Mouse (Mus musculus) hindbrain, embryonic 12.5 days (tissue): ENCODE measurements at regions not wholly inside any gene's neighbourhood (a gene's known extent, or its start where the extent isn't known, plus 50 kb on each side); places are given as distances from the start of the nearest gene placed in this dataset.

Experiments
- ATAC-seq: fragments of 200-750 bp; cut with Nextera tagmentation; 2 replicates; pipeline ENCODE4 v1.8.0; 2017; ENCODE audit warnings: moderate TSS enrichment; ENCODE audit not compliant: low FRiP score
- H3K27ac ChIP-seq: fragments of 300-500 bp; sonication (generic); 2 replicates; pipeline ENCODE4 v1.5.1; 2016; ENCODE audit warnings: mild to moderate bottlenecking
- H3K27me3 ChIP-seq: fragments of 300-500 bp; sonication (generic); 2 replicates; pipeline ENCODE4 v1.6.1; 2016; ENCODE audit warnings: mild to moderate bottlenecking
- H3K36me3 ChIP-seq: fragments of 300-500 bp; sonication (generic); 2 replicates; pipeline ENCODE4 v1.6.1; 2016; ENCODE audit warnings: mild to moderate bottlenecking
- H3K4me1 ChIP-seq: fragments of 300-500 bp; sonication (generic); 2 replicates; pipeline ENCODE4 v1.6.1; 2016
- H3K4me2 ChIP-seq: fragments of 300-500 bp; sonication (generic); replicated peaks from 2 replicates; pipeline ENCODE4 v1.6.1; 2016; ENCODE audit warnings: mild to moderate bottlenecking
- H3K4me3 ChIP-seq: fragments of 300-500 bp; sonication (generic); 2 replicates; pipeline ENCODE4 v1.5.1; 2016; ENCODE audit warnings: mild to moderate bottlenecking
- H3K9ac ChIP-seq: fragments of 300-500 bp; sonication (generic); 2 replicates; pipeline ENCODE4 v1.6.1; 2016; ENCODE audit warnings: mild to moderate bottlenecking, moderate library complexity
- H3K9me3 ChIP-seq: fragments of 300-500 bp; sonication (generic); replicated peaks from 2 replicates; pipeline ENCODE4 v1.6.1; 2016; ENCODE audit warnings: mild to moderate bottlenecking
- WGBS: fragments of 180-500 bp; shearing (Covaris S2); methylation state at CpG from one replicate; pipeline ENCODE4 v1.1.7; 2016; 5-methylcytosine and 5-hydroxymethylcytosine counted together

DNA sequence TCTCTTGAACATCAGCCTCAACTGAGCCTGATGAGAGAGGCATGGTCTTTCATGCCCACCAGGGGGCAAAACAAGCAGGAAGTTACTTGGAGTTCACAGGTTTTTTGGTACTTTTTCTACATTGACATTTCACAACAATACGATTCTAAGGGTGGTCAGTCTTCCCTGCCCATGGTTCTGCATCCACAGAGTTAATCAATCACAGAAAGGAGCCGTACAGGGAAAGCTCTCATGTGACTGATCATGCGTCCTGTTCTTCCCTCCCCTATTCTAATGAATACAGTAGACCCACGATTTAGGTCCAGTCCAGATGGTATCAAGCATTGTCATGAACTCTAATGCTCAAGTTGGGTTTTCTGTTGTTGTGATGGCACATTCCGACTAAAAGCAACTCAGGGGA, 115.6 kb upstream of the Cyyr1 start:
- Histone ChIP-seq H3K36me3 (no peaks in the 10 kb centered on the region), H3K9ac (no peak overlapping the region), H3K27ac (no peak overlapping the region), H3K4me3 (no peak overlapping the region), H3K27me3 (no peaks in the 10 kb centered on the region), H3K9me3 (no peaks in the 10 kb centered on the region), H3K4me2 (no peak overlapping the region), H3K4me1 (no peaks in the 10 kb centered on the region)
- ATAC-seq = no peak
- 76% methylated on average over 5 of the region's 5 CpGs for WGBS

DNA sequence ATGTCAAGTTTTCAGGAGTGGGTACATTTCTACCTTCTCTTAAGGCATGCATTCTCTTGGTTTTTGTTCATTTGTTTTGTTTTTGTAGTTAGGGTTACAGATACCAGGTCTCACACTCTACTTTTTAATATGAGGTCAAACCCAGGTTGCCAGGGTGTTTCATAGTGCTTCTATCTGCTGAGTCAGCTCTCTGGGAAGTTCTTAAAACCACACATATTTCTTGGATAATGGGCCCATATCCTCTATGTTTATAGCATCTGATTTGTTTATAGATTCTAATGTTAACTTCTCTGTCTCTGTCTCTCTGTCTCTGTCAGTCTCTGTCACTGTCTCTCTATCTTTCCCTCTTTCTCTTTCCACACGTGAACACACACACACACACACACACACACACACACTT, 114.6 kb upstream of the Cyyr1 start:
- Histone ChIP-seq H3K9ac (no peak overlapping the region), H3K36me3 (no peaks in the 10 kb centered on the region), H3K4me1 (no peaks in the 10 kb centered on the region), H3K27ac (no peak overlapping the region), H3K4me2 (no peak overlapping the region), H3K27me3 (no peaks in the 10 kb centered on the region), H3K4me3 (no peak overlapping the region), H3K9me3 (no peaks in the 10 kb centered on the region)
- WGBS = 60% methylated on average over 1 of the region's 1 CpGs
- no peak for ATAC-seq

DNA sequence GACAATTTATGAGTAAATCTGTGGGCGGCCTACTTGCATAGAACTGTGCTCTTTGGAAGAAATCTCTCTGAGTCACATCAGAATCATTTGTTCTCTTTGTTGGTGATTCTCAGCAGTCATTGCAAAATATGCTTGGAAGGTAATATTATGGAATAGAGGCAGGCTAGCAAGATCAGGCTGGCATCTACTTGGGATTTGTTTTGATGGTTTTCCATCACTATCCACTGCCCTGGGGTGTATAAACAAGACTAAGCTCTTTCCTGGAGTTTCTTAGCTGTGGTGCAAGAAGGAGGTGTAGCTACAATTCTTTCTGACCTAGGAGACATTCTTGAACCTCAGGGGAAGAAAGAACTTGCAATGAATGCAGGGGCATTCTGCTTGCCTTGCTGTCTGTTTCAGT, 96.3 kb upstream of the Cyyr1 start:
- H3K4me2 ChIP-seq = no peak overlapping the region
- WGBS = 94% methylated on average over 1 of the region's 1 CpGs
- H3K4me1 ChIP-seq = no peaks in the 10 kb centered on the region
- H3K4me3 ChIP-seq = no peak overlapping the region
- H3K27ac ChIP-seq = no peak overlapping the region
- H3K9me3 ChIP-seq = no peaks in the 10 kb centered on the region
- no peak overlapping the region for H3K9ac ChIP-seq
- no peaks in the 10 kb centered on the region for H3K27me3 ChIP-seq
- no peak for ATAC-seq
- no peaks in the 10 kb centered on the region for H3K36me3 ChIP-seq

DNA sequence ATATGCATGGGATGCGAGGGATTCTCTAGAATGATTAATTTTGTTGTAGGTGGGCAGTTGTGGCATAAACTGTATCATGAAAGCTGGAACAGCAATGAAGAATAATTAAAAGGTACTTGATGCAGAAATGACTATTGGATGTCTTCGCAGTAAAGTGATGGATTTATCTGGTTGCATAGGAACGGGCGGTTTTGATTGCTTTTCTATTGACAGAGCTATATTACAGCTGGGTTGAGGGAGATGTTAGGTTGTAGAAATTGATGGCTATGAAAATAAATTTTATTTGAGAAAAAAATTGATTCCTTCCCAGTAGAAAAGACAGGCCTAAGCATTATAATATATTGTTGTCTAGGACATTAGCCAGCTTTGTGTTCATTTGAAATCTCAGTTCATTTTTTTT, 87.8 kb upstream of the Cyyr1 start:
- Histone ChIP-seq H3K9ac (no peak overlapping the region), H3K36me3 (no peaks in the 10 kb centered on the region), H3K27me3 (no peaks in the 10 kb centered on the region), H3K4me3 (no peak overlapping the region), H3K27ac (no peak overlapping the region), H3K9me3 (no peaks in the 10 kb centered on the region), H3K4me1 (no peaks in the 10 kb centered on the region), H3K4me2 (no peak overlapping the region)
- no peak for ATAC-seq
- 82% methylated on average over 4 of the region's 4 CpGs for WGBS

DNA sequence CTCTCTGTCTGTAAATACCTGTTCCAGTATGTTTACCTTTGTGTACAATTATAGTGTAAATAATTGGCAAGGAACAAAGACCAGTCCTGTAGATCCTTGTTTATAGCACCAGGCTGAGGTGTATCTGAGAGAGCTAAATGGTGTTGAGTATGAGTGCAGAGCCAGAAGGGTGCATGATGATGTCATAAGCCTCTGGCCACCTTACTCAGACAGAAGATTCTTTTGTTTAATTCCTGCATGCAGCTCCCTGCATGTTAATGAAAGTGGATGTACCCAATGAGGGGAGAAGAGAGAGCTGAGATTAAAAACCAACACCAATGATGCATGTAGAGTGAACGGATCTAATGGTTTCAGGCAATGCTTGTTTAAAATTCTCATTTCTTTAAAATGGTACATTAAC, 83.9 kb upstream of the Cyyr1 start:
- H3K27ac ChIP-seq = no peak overlapping the region
- WGBS = 68% methylated on average over 1 of the region's 1 CpGs
- H3K4me2 ChIP-seq = no peak overlapping the region
- no peaks in the 10 kb centered on the region for H3K36me3 ChIP-seq
- H3K9ac ChIP-seq = no peak overlapping the region
- H3K4me3 ChIP-seq = no peak overlapping the region
- no peaks in the 10 kb centered on the region for H3K9me3 ChIP-seq
- no peaks in the 10 kb centered on the region for H3K27me3 ChIP-seq
- H3K4me1 ChIP-seq = no peaks in the 10 kb centered on the region
- ATAC-seq = no peak

DNA sequence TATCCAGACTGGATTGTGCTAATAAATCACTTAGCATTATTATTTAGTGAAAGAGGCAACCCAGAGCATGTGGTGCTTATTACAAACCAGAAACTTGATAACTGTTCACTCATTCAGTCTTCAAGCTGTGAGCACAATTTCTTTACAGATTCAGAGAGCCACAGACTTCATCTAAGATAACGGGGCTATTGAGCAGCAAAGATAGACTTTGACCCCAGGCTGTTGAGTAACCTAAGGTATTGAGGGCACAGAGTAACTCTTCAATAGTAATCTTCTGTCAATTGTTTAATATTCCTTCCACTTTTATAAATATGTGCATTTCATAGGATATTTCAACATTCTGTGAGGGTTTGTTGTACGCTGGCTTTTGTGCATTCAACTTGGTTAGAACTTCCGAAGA, 76.5 kb upstream of the Cyyr1 start:
- Histone ChIP-seq H3K27me3 (no peaks in the 10 kb centered on the region), H3K9ac (no peak overlapping the region), H3K4me1 (no peaks in the 10 kb centered on the region), H3K27ac (no peak overlapping the region), H3K36me3 (no peaks in the 10 kb centered on the region), H3K9me3 (no peaks in the 10 kb centered on the region), H3K4me2 (no peak overlapping the region), H3K4me3 (no peak overlapping the region)
- no peak for ATAC-seq
- WGBS = 87% methylated on average over 3 of the region's 3 CpGs

DNA sequence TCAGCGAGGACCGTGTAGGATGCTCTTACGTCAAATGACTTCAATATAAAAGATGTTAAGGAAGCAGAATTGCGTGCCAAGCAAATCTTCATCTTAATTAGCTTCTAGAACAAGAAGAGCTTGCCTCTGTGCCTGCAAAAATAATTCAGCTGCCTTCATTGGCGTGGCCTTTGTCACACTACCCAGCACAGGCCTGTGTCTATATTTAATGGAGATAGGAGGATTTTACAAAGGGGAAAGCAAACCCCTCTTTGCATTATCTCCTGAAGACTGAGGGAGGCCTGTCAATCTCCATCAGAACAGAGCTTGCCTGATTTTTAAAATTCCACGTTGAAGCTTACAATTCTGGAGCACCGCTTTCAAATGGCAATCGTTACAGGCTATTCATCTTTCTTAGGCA, 71.3 kb upstream of the Cyyr1 start:
- Histone ChIP-seq H3K27me3 (no peaks in the 10 kb centered on the region), H3K9ac (no peak overlapping the region), H3K4me1 (no peaks in the 10 kb centered on the region), H3K27ac (no peak overlapping the region), H3K9me3 (no peaks in the 10 kb centered on the region), H3K4me2 (no peak overlapping the region), H3K4me3 (no peak overlapping the region), H3K36me3 (no peaks in the 10 kb centered on the region)
- WGBS = 63% methylated on average over 8 of the region's 8 CpGs
- no peak for ATAC-seq

DNA sequence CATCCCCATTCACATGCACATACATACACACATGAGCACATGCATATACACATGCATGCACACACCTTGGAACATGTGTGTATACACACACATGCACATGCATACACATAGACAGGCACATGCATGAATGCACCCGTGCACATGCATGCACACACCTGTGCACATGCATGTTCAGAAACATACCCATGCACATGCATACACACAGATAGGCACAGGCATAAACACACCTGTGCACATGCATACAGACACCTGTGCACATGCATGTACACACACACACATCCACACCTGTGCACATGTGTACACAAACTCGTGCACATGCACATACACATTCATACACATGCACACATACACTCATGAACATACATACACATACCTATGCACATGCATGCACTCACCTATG, 50.9 kb upstream of the Cyyr1 start:
- 89% methylated on average over 2 of the region's 2 CpGs for WGBS
- H3K4me2 ChIP-seq = no peak overlapping the region
- no peak overlapping the region for H3K4me3 ChIP-seq
- H3K36me3 ChIP-seq = no peaks in the 10 kb centered on the region
- no peaks in the 10 kb centered on the region for H3K27me3 ChIP-seq
- no peak overlapping the region for H3K9ac ChIP-seq
- no peaks in the 10 kb centered on the region for H3K4me1 ChIP-seq
- ATAC-seq = no peak
- H3K9me3 ChIP-seq = no peaks in the 10 kb centered on the region
- no peak overlapping the region for H3K27ac ChIP-seq
